Mouse (Mus musculus) spleen, adult 2 months (tissue): ENCODE measurements around the gene Prkg2. TPM values are rescaled to one million over a fixed set of nuclear protein-coding genes. Genes with fewer than 3 reads are reported as not detected.

Experiments
- DNase-seq, 2 experiments: peaks; one replicate each; pipeline versions ENCODE4 v3.0.0 to v3.0.0-alpha.2; 2012 to 2021; ENCODE audit warnings: low spot score in 2 of 2, low read depth in 1 of 2
- H3K27ac ChIP-seq: fragments of 200-500 bp; 2 replicates; pipeline ENCODE4 v1.5.1; 2012; ENCODE audit warnings: low read length, inconsistent platforms; ENCODE audit not compliant: insufficient read depth
- H3K27me3 ChIP-seq: fragments of 200-500 bp; 2 replicates; pipeline ENCODE4 v1.6.1; 2012; ENCODE audit warnings: mild to moderate bottlenecking, moderate library complexity, low read length, inconsistent platforms; ENCODE audit not compliant: control insufficient read depth, insufficient read depth
- H3K36me3 ChIP-seq: fragments of 200-500 bp; 2 replicates; pipeline ENCODE4 v1.6.1; 2012; ENCODE audit warnings: mild to moderate bottlenecking, low read length, inconsistent platforms; ENCODE audit not compliant: control insufficient read depth, insufficient read depth
- H3K4me1 ChIP-seq: fragments of 200-500 bp; 2 replicates; pipeline ENCODE4 v1.6.1; 2011; ENCODE audit warnings: inconsistent platforms; ENCODE audit not compliant: control insufficient read depth, insufficient read depth, insufficient read length
- H3K4me3 ChIP-seq: fragments of 200-500 bp; 2 replicates; pipeline ENCODE4 v1.5.1; 2011; ENCODE audit warnings: mild to moderate bottlenecking, inconsistent platforms; ENCODE audit not compliant: insufficient read depth, insufficient read length; ENCODE audit errors: extremely low read depth
- CTCF ChIP-seq: fragments of 200-500 bp; IDR thresholded peaks from 2 replicates; pipeline ENCODE4 v1.5.1; 2011; ENCODE audit warnings: mild to moderate bottlenecking, inconsistent platforms; ENCODE audit not compliant: insufficient read depth, insufficient read length, insufficient replicate concordance; ENCODE audit errors: extremely low read depth
- POLR2A ChIP-seq: fragments of 200-500 bp; IDR thresholded peaks from 2 replicates; pipeline ENCODE4 v1.6.1; 2011; ENCODE audit warnings: low read depth, low read length, inconsistent platforms
- WGBS: fragments of 180-500 bp; shearing (Covaris S2); methylation state at CpG from one replicate; pipeline ENCODE4 v1.1.7; 2018; 5-methylcytosine and 5-hydroxymethylcytosine counted together
- polyA plus RNA-seq: library from polyadenylated mRNA; depleted of rRNA; stranded (reverse); fragments of >200 nt; gene quantifications from 2 replicates; pipeline ENCODE4 v1.2.3, GENCODE M21; 2012; rRNA removed

Gene Prkg2
- polyA plus RNA-seq, 1 experiment: 0.02 TPM

DNA sequence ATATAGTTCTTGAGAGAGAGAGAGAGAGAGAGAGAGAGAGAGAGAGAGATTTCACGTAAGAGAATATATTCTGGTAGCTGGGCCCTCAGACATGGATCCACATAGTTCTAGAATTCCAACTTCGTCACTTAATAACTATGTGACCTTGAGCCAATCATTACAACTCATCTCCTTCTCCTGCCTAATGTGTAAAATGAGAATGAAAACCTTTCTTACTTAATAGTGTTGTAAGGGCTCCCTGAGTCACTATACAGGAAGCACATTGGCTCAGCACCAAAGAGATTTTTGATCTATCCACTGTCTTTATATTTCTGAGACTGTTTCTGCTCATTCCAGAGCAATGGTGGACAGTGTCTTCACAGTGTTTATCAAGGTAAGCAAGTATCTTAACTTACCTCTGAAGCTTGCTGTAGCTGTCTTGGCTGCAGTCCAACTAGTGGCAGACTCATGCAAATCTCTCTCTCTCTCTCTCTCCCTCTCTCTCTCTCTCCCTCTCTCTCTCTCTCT is 146.6 kb downstream of the Prkg2 start:
- Histone ChIP-seq H3K36me3 (no peaks in the 10 kb centered on the region), H3K4me1 (no peaks in the 10 kb centered on the region), H3K4me3 (no peak overlapping the region), H3K27me3 (no peaks in the 10 kb centered on the region), H3K27ac (no peak overlapping the region)
- DNase-seq: no peak
- WGBS: 83% methylated on average over 2 of the region's 2 CpGs
- TF ChIP-seq POLR2A: no peak
- TF ChIP-seq CTCF: no peak

DNA sequence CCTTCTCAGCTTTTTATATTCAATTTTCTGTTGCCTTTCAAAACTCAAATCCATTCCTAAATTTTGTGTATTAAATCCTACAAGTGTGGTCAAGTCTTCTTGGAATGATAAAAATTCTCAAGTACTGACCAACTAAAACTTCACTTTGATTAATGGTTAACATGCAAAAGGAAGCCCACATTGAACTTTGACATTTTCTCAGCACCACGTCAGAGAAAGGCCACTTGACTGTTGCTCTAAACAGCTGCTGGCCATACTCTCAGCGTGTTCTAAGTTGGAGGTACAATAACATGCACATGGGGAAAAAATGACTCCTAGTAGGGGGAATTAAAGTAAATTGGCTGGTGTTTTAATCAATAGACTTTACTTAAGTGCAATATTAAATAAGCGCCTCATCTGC is 155.1 kb downstream of the Prkg2 start:
- 70% methylated on average over 3 of the region's 3 CpGs for WGBS
- Histone ChIP-seq H3K27ac (no peak overlapping the region), H3K27me3 (no peaks in the 10 kb centered on the region), H3K4me1 (no peaks in the 10 kb centered on the region), H3K36me3 (no peaks in the 10 kb centered on the region), H3K4me3 (no peak overlapping the region)
- TF ChIP-seq CTCF (no peak), POLR2A (no peak)
- DNase-seq: no peak

Other genes starting within 250 kb of the Prkg2 start
- 1.2 and 1.3 TPM in 2 replicates for gene Bmp3, start 182.9 kb downstream of the Prkg2 start, polyA plus RNA-seq